Mouse (Mus musculus) bone marrow, adult 2 months (tissue): Measurements from ENCODE around the gene Ocrl. TPM values are rescaled to one million over a fixed set of nuclear protein-coding genes. Genes with fewer than 3 reads are reported as not detected.

Experiments
- H3K27ac ChIP-seq: fragments of 200-500 bp; 2 replicates; pipeline ENCODE4 v1.5.1; 2012; ENCODE audit warnings: low read depth, mild to moderate bottlenecking, control low read depth, inconsistent platforms, low read length; ENCODE audit not compliant: control insufficient read depth, poor library complexity, insufficient read depth
- H3K4me1 ChIP-seq: fragments of 200-500 bp; 2 replicates; pipeline ENCODE4 v1.6.1; 2011; ENCODE audit warnings: low read length; ENCODE audit not compliant: control insufficient read depth, insufficient read depth
- H3K4me3 ChIP-seq: fragments of 200-500 bp; replicated peaks from 2 replicates; pipeline ENCODE3; 2011; ENCODE audit warnings: mild to moderate bottlenecking, low read depth, low read length, control low read depth; ENCODE audit not compliant: control insufficient read depth
- CTCF ChIP-seq: fragments of 200-500 bp; IDR thresholded peaks from 2 replicates; pipeline ENCODE4 v1.5.1; 2011; ENCODE audit warnings: low read length, control low read depth; ENCODE audit not compliant: control insufficient read depth, insufficient read depth
- POLR2A ChIP-seq: fragments of 200-500 bp; IDR thresholded peaks from 2 replicates; pipeline ENCODE4 v1.6.1; 2011; ENCODE audit warnings: low read depth, mild to moderate bottlenecking, control low read depth, low read length, borderline replicate concordance; ENCODE audit not compliant: control insufficient read depth
- WGBS: fragments of 180-500 bp; shearing (Covaris S2); methylation state at CpG from one replicate; pipeline ENCODE4 v1.1.7; 2018; 5-methylcytosine and 5-hydroxymethylcytosine counted together
- polyA plus RNA-seq: library from polyadenylated mRNA; stranded (reverse); fragments of >200 nt; gene quantifications from 2 replicates; pipeline ENCODE4 v1.2.4, GENCODE M21; 2011; ENCODE audit warnings: low replicate concordance; ENCODE audit not compliant: missing spikeins, insufficient read depth, insufficient read length

The Ocrl gene
- polyA plus RNA-seq, 1 experiment = 6.8 TPM

- Histone ChIP-seq H3K4me3 (no peak overlapping the region), H3K4me1 (no peaks in the 10 kb centered on the region; the same call in 1 of the 2 replicates)
- WGBS = 17% methylated on average over 7 of the region's 7 CpGs
Measured at GRCm38 (mm10) chrX:47913543-47913938, 1.4 kb downstream of the Ocrl start.

DNA sequence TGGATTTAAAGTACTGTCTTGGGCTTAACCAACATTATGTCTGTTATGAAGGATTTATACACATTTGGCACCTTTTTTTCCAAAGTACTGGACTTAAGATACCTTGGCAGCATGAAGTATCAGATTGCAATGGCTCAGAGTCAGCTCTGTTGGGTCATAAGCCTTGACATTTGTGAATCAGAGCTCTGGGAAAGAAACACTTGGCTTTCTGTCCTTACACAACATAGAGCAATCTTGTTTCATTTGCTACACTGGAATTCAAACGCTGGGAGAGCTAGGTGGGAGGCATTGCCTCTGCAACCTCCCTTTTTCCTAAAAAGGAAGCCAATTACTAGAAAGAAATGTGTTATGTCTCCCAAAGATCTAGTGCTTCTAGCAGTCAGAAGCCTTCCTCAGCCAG is 4.6 kb downstream of the Ocrl start:
- 47% methylated on average over 1 of the region's 1 CpGs for WGBS
- TF ChIP-seq CTCF = no peak
- no peak for TF ChIP-seq POLR2A
- Histone ChIP-seq H3K27ac (no peak overlapping the region), H3K4me1 (no peaks in the 10 kb centered on the region; the same call in 1 of the 2 replicates), H3K4me3 (no peak overlapping the region)

More at GRCm38 (mm10) chrX:47913543-47913938, 1.4 kb downstream of the Ocrl start:
- TF ChIP-seq POLR2A (no peak), CTCF (no peak)
- H3K27ac ChIP-seq = no peak overlapping the region

- H3K4me3 ChIP-seq = no peak overlapping the region
- TF ChIP-seq CTCF (no peak), POLR2A (no peak)
- H3K4me1 ChIP-seq = no peaks in the 10 kb centered on the region
- 49% methylated on average over 5 of the region's 5 CpGs for WGBS
- no peak overlapping the region for H3K27ac ChIP-seq
Measured at GRCm38 (mm10) chrX:47920541-47920940, 8.4 kb downstream of the Ocrl start.

GRCm38 (mm10) chrX:47927981-47928380 is 15.8 kb downstream of the Ocrl start:
- 22% methylated on average over 3 of the region's 3 CpGs for WGBS

DNA sequence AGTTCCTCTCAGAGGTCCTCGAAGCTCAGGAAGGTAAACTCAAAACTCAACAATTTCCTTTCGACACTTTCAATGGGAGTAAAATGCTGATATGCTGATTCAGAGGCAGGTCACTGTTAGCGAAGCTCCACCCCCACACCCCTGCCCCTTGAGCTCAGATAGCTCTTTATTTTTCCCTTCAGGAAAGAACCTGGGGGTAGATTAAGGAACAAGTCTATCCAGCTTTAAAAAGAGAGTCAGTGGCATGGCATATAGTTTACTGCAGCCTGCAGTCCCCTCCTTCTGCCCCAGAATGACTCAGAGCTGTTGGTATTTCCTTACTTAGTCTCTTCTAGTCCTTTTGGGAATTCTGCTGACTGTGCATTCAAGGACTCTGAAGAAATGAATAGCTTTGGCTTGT is 18.3 kb downstream of the Ocrl start:
- no peaks in the 10 kb centered on the region for H3K4me1 ChIP-seq
- no peak overlapping the region for H3K27ac ChIP-seq
- no peak overlapping the region for H3K4me3 ChIP-seq
- TF ChIP-seq POLR2A = no peak
- TF ChIP-seq CTCF = no peak
- 69% methylated on average over 3 of the region's 3 CpGs for WGBS

More at GRCm38 (mm10) chrX:47927981-47928380, 15.8 kb downstream of the Ocrl start:
- Histone ChIP-seq H3K4me3 (no peak overlapping the region), H3K27ac (no peak overlapping the region), H3K4me1 (no peaks in the 10 kb centered on the region)
- TF ChIP-seq CTCF = no peak
- no peak for TF ChIP-seq POLR2A

DNA sequence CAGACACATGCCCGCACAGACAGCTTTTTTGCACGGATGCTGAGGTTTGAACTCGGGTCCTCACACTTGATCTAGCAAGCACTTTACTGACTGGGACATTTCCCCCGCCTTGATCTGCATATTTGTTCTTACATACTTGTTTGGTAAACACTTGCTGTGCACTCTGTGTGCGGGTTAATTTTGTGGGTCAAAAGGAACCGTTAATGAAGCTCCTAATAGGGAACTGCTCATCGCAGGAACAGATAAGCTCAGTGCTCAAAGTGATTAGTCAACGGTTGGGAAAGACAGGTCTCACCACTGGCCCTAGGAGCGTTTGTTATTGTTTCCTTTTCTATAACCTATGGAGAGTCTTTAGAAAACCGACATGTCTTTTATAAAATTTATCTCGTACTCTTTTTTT is 22.2 kb downstream of the Ocrl start:
- Histone ChIP-seq H3K4me3 (no peak overlapping the region), H3K4me1 (no peaks in the 10 kb centered on the region), H3K27ac (no peak overlapping the region)
- 73% methylated on average over 11 of the region's 11 CpGs for WGBS
- TF ChIP-seq POLR2A (no peak), CTCF (no peak)

DNA sequence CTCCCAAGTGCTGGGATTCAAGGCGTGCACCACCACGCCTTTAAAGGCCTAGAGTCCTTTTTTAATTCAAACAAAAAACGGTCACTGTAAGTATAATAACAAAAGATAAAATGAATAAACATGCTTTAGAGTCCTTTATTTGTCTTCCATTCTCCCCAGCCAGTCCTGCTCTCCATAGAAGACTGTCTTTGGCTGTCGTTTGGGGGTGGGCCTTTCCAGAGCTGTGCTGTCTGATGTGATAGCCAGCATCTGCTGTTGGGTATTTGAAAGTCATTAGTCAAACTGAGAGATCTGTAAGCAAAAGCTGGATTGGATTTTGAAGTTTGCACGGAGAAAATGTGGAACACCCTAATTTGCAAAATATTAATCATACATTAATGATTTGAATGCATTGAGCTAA is 24.7 kb downstream of the Ocrl start:
- Histone ChIP-seq H3K4me1 (no peaks in the 10 kb centered on the region), H3K27ac (no peak overlapping the region), H3K4me3 (no peak overlapping the region)
- 81% methylated on average over 5 of the region's 5 CpGs for WGBS
- TF ChIP-seq POLR2A = no peak
- TF ChIP-seq CTCF = no peak

- H3K4me3 ChIP-seq = no peak overlapping the region
- no peak for TF ChIP-seq CTCF
- TF ChIP-seq POLR2A = no peak
- no peak overlapping the region for H3K27ac ChIP-seq
- no peaks in the 10 kb centered on the region for H3K4me1 ChIP-seq
- WGBS = 73% methylated on average over 2 of the region's 2 CpGs
Measured at GRCm38 (mm10) chrX:47937740-47938139, 25.6 kb downstream of the Ocrl start.

DNA sequence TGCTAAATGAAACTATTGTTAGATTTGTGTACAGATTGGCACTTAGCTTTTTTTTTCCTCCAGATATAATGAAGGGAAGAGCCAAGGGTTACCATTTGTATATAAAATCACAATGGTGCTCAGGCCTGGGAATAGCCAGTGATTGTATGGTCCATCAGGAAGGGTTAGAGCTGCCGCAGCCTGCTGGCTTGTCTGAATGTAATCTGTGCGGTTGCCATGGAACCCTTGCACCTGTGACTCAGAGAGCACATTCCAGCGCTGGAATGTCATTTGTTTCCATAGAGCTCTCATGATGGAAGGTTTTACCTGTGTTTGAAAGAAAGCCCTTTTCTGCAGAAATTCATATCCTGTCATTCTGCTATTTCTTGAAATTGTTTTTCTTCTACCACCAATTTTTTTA is 37.5 kb downstream of the Ocrl start:
- 83% methylated on average over 3 of the region's 3 CpGs for WGBS
- H3K4me3 ChIP-seq = no peak overlapping the region
- no peak for TF ChIP-seq CTCF
- no peak for TF ChIP-seq POLR2A
- H3K4me1 ChIP-seq = no peaks in the 10 kb centered on the region
- no peak overlapping the region for H3K27ac ChIP-seq

- TF ChIP-seq CTCF = no peak
- H3K4me1 ChIP-seq = no peaks in the 10 kb centered on the region
Measured at GRCm38 (mm10) chrX:47962579-47962978, 50.4 kb downstream of the Ocrl start.

More at GRCm38 (mm10) chrX:47962579-47962978, 50.4 kb downstream of the Ocrl start:
- Histone ChIP-seq H3K27ac (no peak overlapping the region), H3K4me3 (no peak overlapping the region)
- 82% methylated on average over 3 of the region's 3 CpGs for WGBS
